Comparison of ENCODE assay signal across 11 mouse cellular contexts in genomic region chr19:36477684-36478083, GRCm38 (mm10).
DNase-seq lines count a peak whose midpoint lies in the region; ATAC-seq and TF ChIP-seq lines count a peak whose summit lies in the region.
"Had no signal": no experiment of that assay in that cellular context is flagged by ENCODE, and none has a peak within 500 bp of the region (broad histone marks: within the 10 kb centered on the region; RNA-seq: fewer than 3 reads in every experiment).

No protein-coding gene starts in this region.

- no peaks in the 10 kb centered on the region for H3K27me3 ChIP-seq in forebrain, embryonic 16.5 days (replicated peaks; ENCODE audit: control insufficient read depth, insufficient read depth, low read length)
- no peaks in the 10 kb centered on the region for H3K27me3 ChIP-seq in forebrain, embryonic 13.5 days
- no peaks in the 10 kb centered on the region for H3K27me3 ChIP-seq in kidney, postnatal 0 days (ENCODE audit: insufficient read depth, low read length)
- no peaks in the 10 kb centered on the region for H3K27me3 ChIP-seq in thymus, adult 2 months (ENCODE audit: control insufficient read depth, insufficient read depth, low read length)
- H3K27me3 ChIP-seq: liver, embryonic 15.5 days had no signal

- no peak overlapping the region for H3K9ac ChIP-seq in forebrain, embryonic 16.5 days (replicated peaks; ENCODE audit: low read depth, low read length)
- no peak overlapping the region for H3K9ac ChIP-seq in forebrain, embryonic 13.5 days
- H3K9ac ChIP-seq in kidney, postnatal 0 days (ENCODE audit: low read depth, low read length), result no peak overlapping the region
- H3K9ac ChIP-seq: liver, embryonic 15.5 days had no signal

- WGBS in forebrain, embryonic 16.5 days, result 71% methylated on average over 5 of the region's 5 CpGs
- 80% methylated on average over 5 of the region's 5 CpGs for WGBS in forebrain, embryonic 13.5 days
- 72% methylated on average over 5 of the region's 5 CpGs for WGBS in kidney, postnatal 0 days
- 22% methylated on average over 5 of the region's 5 CpGs for WGBS in thymus, adult 2 months

- ATAC-seq in forebrain, embryonic 16.5 days, result no peak
- no peak for ATAC-seq in forebrain, embryonic 13.5 days
- no peak for ATAC-seq in kidney, postnatal 0 days (replicated peaks; ENCODE audit: low FRiP score, low read depth)

- peaks cover 4% of the 10 kb centered on the region; the same call in 1 of the 2 replicates for H3K4me1 ChIP-seq in forebrain, embryonic 16.5 days (replicated peaks; ENCODE audit: control insufficient read depth, insufficient read depth, low read length)
- peaks cover 10% of the 10 kb centered on the region; the same call in 1 of the 2 replicates for H3K4me1 ChIP-seq in forebrain, embryonic 13.5 days
- H3K4me1 ChIP-seq in kidney, postnatal 0 days (replicated peaks; ENCODE audit: insufficient read depth, low read length), result no peaks in the 10 kb centered on the region
- peaks cover 24% of the 10 kb centered on the region for H3K4me1 ChIP-seq in thymus, adult 2 months (replicated peaks; ENCODE audit: control insufficient read depth, insufficient read depth, low read length)
- H3K4me1 ChIP-seq: liver, embryonic 15.5 days had no signal

- DNase-seq in kidney, postnatal 0 days (ENCODE audit: low spot score), result no peak
- DNase-seq in kidney, postnatal 4 days, result no peak
- DNase-seq in NIH3T3 (ENCODE audit: low read depth), result peak; percentile 49
- DNase-seq in thymus, adult 2 months, result peak; percentile 44
- no peak for DNase-seq in embryo, embryonic 9.5 days (ENCODE audit: extremely low spot score)
- DNase-seq in gastrocnemius, postnatal 10 days, result no peak
- DNase-seq: kidney, adult 18-20 months had no signal

- H3K27ac ChIP-seq in forebrain, embryonic 16.5 days (ENCODE audit: low read length), result no peak overlapping the region
- H3K27ac ChIP-seq in forebrain, embryonic 13.5 days, result no peak overlapping the region
- no peak overlapping the region for H3K27ac ChIP-seq in kidney, postnatal 0 days
- peak overlapping the region; percentile 88 for H3K27ac ChIP-seq in thymus, adult 2 months (ENCODE audit: control insufficient read depth, insufficient read depth, low read length)
- H3K27ac ChIP-seq: liver, embryonic 15.5 days had no signal

- no peak for TF ChIP-seq POLR2A in thymus, adult 2 months (IDR thresholded peaks at IDR 0.05; ENCODE audit: control insufficient read depth, extremely low read depth, insufficient read depth, low read length, poor library complexity)

- no peak overlapping the region for H3K4me3 ChIP-seq in forebrain, embryonic 16.5 days (replicated peaks; ENCODE audit: low read length)
- no peak overlapping the region for H3K4me3 ChIP-seq in forebrain, embryonic 13.5 days
- H3K4me3 ChIP-seq in kidney, postnatal 0 days (replicated peaks; ENCODE audit: low read depth, low read length), result no peak overlapping the region
- H3K4me3 ChIP-seq in thymus, adult 2 months (ENCODE audit: control insufficient read depth, insufficient read depth, low read length), result peak overlapping the region; percentile 18
- H3K4me3 ChIP-seq: liver, embryonic 15.5 days had no signal

- H3K9me3 ChIP-seq in forebrain, embryonic 16.5 days (ENCODE audit: control insufficient read depth, low read length), result no peaks in the 10 kb centered on the region
- no peaks in the 10 kb centered on the region for H3K9me3 ChIP-seq in forebrain, embryonic 13.5 days (replicated peaks)
- H3K9me3 ChIP-seq in kidney, postnatal 0 days (replicated peaks; ENCODE audit: low read length), result no peaks in the 10 kb centered on the region
- H3K9me3 ChIP-seq: liver, embryonic 15.5 days had no signal

- H3K36me3 ChIP-seq in forebrain, embryonic 16.5 days (ENCODE audit: control insufficient read depth, insufficient read depth), result no peaks in the 10 kb centered on the region
- H3K36me3 ChIP-seq in forebrain, embryonic 13.5 days (ENCODE audit: poor library complexity, severe bottlenecking), result no peaks in the 10 kb centered on the region
- H3K36me3 ChIP-seq in kidney, postnatal 0 days (ENCODE audit: insufficient read depth, low read length), result no peaks in the 10 kb centered on the region
- no peaks in the 10 kb centered on the region for H3K36me3 ChIP-seq in thymus, adult 2 months (ENCODE audit: control insufficient read depth, insufficient read depth, low read length)
- H3K36me3 ChIP-seq: liver, embryonic 15.5 days had no signal

- peak overlapping the region; percentile 25; the same call in 1 of the 2 replicates for H3K4me2 ChIP-seq in forebrain, embryonic 16.5 days (ENCODE audit: low read length)
- H3K4me2 ChIP-seq in forebrain, embryonic 13.5 days, result no peak overlapping the region
- peak overlapping the region; percentile 35; the same call in 1 of the 2 replicates for H3K4me2 ChIP-seq in kidney, postnatal 0 days (ENCODE audit: low read length)
- H3K4me2 ChIP-seq: liver, embryonic 15.5 days; midbrain, embryonic 11.5 days had no signal

- no peak for TF ChIP-seq CTCF in kidney, postnatal 0 days (IDR thresholded peaks at IDR 0.05; ENCODE audit: low read depth)
- TF ChIP-seq CTCF in thymus, adult 2 months (IDR thresholded peaks at IDR 0.05; ENCODE audit: borderline replicate concordance, control insufficient read depth, extremely low read depth, insufficient read depth, low read length, poor library complexity), result no peak

Comparison
In these comparisons a context has a peak if more than half of its experiments do, and no peak if none do; other contexts are left out.
1. DNase-seq: peak in NIH3T3 (single experiment) and thymus, adult 2 months (single experiment); none in kidney, postnatal 0 days (single experiment), kidney, postnatal 4 days (0 of 2), embryo, embryonic 9.5 days (single experiment) and gastrocnemius, postnatal 10 days (single experiment).